Mouse (Mus musculus) heart, embryonic 11.5 days (tissue): ENCODE results near the gene Olfr157. TPM values are rescaled to one million over a fixed set of nuclear protein-coding genes. Genes with fewer than 3 reads are reported as not detected.
A peak's percentile ranks its signal among the peaks of the same experiment; 100 is the strongest.

Experiments used
- ATAC-seq: fragments of 200-750 bp; cut with Nextera tagmentation; replicated peaks from 2 replicates; pipeline ENCODE4 v1.8.0; 2017; ENCODE audit warnings: moderate library complexity; ENCODE audit not compliant: insufficient number of reproducible peaks, low FRiP score, low TSS enrichment
- H3K27ac ChIP-seq: fragments of 300-500 bp; sonication (generic); 2 replicates; pipeline ENCODE4 v1.5.1; 2014; ENCODE audit warnings: mild to moderate bottlenecking, low read depth, low read length
- H3K27me3 ChIP-seq: fragments of 300-500 bp; sonication (generic); 2 replicates; pipeline ENCODE4 v1.6.1; 2014; ENCODE audit warnings: mild to moderate bottlenecking, low read length, mixed read lengths; ENCODE audit not compliant: control insufficient read depth, insufficient read depth
- H3K36me3 ChIP-seq: fragments of 300-500 bp; sonication (generic); 2 replicates; pipeline ENCODE4 v1.6.1; 2014; ENCODE audit warnings: mild to moderate bottlenecking, low read length, moderate library complexity, mixed read lengths; ENCODE audit not compliant: control insufficient read depth, insufficient read depth
- H3K4me1 ChIP-seq: fragments of 300-500 bp; sonication (generic); 2 replicates; pipeline ENCODE4 v1.6.1; 2014; ENCODE audit warnings: low read length; ENCODE audit not compliant: control insufficient read depth, insufficient read depth
- H3K4me2 ChIP-seq: fragments of 300-500 bp; sonication (generic); 2 replicates; pipeline ENCODE4 v1.6.1; 2014; ENCODE audit warnings: mild to moderate bottlenecking, moderate library complexity
- H3K4me3 ChIP-seq: fragments of 300-500 bp; sonication (generic); 2 replicates; pipeline ENCODE4 v1.5.1; 2014; ENCODE audit warnings: low read depth, low read length
- H3K9ac ChIP-seq: fragments of 300-500 bp; sonication (generic); 2 replicates; pipeline ENCODE4 v1.6.1; 2014; ENCODE audit warnings: mild to moderate bottlenecking, low read depth, low read length, moderate library complexity
- H3K9me3 ChIP-seq: fragments of 300-500 bp; sonication (generic); replicated peaks from 2 replicates; pipeline ENCODE4 v1.6.1; 2016; ENCODE audit warnings: low read length; ENCODE audit not compliant: control insufficient read depth
- WGBS: fragments of 180-500 bp; shearing (Covaris S2); extraction: QIAGEN DNeasy Blood & Tissue Kit; methylation state at CpG from one replicate; pipeline ENCODE4 v1.1.7; 2014; ENCODE audit not compliant: insufficient replicate concordance; 5-methylcytosine and 5-hydroxymethylcytosine counted together
- polyA plus RNA-seq: library from polyadenylated mRNA; unstranded; fragments of >200 nt; fragmentation: Nextera tagmentation; extraction: Ambion mirVana; gene quantifications from 2 replicates; pipeline ENCODE4 v1.2.1, GENCODE M21; 2014

The Olfr157 gene
- polyA plus RNA-seq: 0.03 TPM in 2 replicates

DNA sequence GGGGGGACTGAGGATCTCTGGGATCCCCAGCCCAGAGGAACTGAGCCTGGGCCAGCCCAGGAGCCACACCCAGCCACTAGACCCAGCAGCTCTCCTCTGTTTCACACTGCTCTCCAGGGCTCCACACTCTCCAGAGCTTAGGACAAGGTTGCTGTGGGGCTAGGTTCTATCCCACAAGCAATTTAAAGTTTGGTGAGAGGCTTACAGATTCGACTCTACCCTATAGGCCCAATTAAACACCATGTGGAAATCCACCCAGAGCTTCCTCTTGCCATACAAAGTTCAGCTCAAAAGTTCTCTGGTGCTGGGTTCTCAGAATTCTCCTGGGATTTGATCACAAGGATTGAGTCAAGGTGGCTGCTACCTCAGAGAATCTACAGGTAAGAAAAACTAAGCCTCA, at the start of gene Olfr157:
Olfr157 (minus strand) TSS at position 101 of the 400 bp plus-strand sequence.
- no peaks in the 10 kb centered on the region for H3K4me1 ChIP-seq
- no peak for ATAC-seq
- no peaks in the 10 kb centered on the region for H3K36me3 ChIP-seq
- no peaks in the 10 kb centered on the region for H3K9me3 ChIP-seq
- 63% methylated on average over 1 of the region's 1 CpGs for WGBS
- H3K4me2 ChIP-seq: no peak within 1 kb of the TSS
- no peak within 1 kb of the TSS for H3K27ac ChIP-seq
- no peaks in the 10 kb centered on the region for H3K27me3 ChIP-seq
- no peak within 1 kb of the TSS for H3K4me3 ChIP-seq
- no peak within 1 kb of the TSS for H3K9ac ChIP-seq

DNA sequence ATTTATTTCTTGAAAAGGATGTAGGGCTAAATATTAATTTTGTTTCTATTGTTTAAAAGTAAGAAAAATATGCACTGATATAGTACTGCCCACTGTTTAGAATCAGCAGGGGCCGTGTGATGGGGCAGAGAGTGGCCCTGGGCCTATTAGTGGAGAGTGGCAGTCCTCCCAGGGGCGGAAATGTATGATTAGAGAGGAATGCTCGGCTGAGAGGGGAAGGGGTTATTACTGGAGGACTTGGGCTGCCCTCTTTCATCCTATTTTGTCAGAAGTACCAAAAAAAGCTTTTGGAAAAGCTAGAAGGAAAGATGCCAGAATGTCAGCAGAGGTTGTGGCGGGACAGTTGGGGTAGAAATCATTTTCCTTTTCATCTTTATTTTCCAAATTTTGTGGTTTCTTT, 44.2 kb upstream of the Olfr157 start:
- Histone ChIP-seq H3K9me3 (no peaks in the 10 kb centered on the region), H3K27me3 (no peaks in the 10 kb centered on the region), H3K36me3 (no peaks in the 10 kb centered on the region), H3K4me2 (peak overlapping the region; percentile 29), H3K4me3 (no peak overlapping the region), H3K27ac (peak overlapping the region; percentile 70; the same call in 1 of the 2 replicates), H3K9ac (0 out of 2 replicates have a peak overlapping the region, but pooled peaks have one; percentile 34), H3K4me1 (peaks cover 33% of the 10 kb centered on the region)
- ATAC-seq: no peak
- 20% methylated on average over 4 of the region's 4 CpGs for WGBS

GRCm38 (mm10) chr4:43879566-43879965, 39.6 kb upstream of the Olfr157 start:
- H3K4me1 ChIP-seq: peaks cover 40% of the 10 kb centered on the region
- no peak overlapping the region for H3K4me3 ChIP-seq
- no peaks in the 10 kb centered on the region for H3K36me3 ChIP-seq
- no peak overlapping the region for H3K4me2 ChIP-seq
- H3K27ac ChIP-seq: no peak overlapping the region; the same call in 1 of the 2 replicates
- H3K9ac ChIP-seq: no peak overlapping the region
- no peak for ATAC-seq
- WGBS: 47% methylated on average over 6 of the region's 6 CpGs
- H3K9me3 ChIP-seq: no peaks in the 10 kb centered on the region
- H3K27me3 ChIP-seq: no peaks in the 10 kb centered on the region

DNA sequence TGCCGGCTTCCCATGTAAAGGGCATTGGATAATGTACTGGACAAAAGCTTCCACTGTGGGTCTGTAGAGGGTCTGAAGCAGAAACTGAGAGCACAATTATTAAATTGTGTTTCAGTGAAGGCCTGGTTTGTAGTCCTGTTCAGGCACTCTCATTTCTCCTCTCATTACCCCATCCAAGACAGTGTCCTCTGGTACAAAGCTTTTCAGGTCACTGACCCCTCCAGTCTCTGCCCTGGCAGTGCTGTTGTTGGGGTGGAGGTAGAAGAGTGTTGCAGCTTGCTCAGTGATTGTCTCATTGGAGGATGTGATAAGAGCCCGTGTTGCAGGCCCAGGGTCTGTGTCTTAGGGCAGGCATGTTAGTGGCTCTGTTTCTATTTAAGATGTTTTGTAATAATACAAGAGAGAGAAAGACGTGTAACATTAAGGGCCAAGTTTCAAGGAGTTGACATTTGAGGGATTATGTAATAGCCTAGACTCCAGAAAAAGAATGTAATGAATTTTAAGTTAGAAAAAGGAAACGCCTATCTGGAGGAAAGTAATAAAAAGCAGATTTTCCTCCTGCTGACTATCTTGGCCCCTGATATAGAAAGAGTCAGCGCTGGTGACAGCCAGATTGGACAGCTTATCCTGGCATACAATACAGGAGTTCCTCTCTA, 38.2 kb upstream of the Olfr157 start:
- Histone ChIP-seq H3K4me1 (peaks cover 29% of the 10 kb centered on the region), H3K27ac (peak overlapping the region; percentile 76), H3K4me3 (0 out of 2 replicates have a peak overlapping the region, but pooled peaks have one; percentile 10), H3K9me3 (no peaks in the 10 kb centered on the region), H3K9ac (no peak overlapping the region), H3K27me3 (no peaks in the 10 kb centered on the region), H3K36me3 (no peaks in the 10 kb centered on the region), H3K4me2 (peak overlapping the region; percentile 16; the same call in 1 of the 2 replicates)
- 29% methylated on average over 5 of the region's 5 CpGs for WGBS
- ATAC-seq: no peak

DNA sequence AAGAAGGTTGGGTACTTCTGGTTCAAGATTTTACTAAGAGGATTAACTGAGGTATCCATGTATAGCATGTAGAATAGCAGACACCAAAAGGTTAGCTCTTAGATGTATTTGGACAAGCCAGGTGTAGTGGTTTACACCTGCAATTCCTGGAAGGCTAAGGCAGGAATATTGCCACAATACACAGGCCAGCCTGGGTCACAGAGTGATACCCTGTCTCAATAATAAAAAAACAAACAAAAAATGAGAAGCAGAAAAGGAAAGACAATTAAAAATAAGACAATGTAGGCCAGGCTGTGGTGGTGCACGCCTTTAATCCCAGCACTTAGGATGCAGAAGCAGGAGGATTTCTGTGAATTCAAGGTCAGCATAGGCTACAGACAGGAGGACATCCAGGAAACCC, 37.2 kb upstream of the Olfr157 start:
- WGBS: 89% methylated on average over 1 of the region's 1 CpGs
- no peaks in the 10 kb centered on the region for H3K27me3 ChIP-seq
- H3K4me1 ChIP-seq: peaks cover 29% of the 10 kb centered on the region
- no peak overlapping the region for H3K4me2 ChIP-seq
- no peak overlapping the region for H3K27ac ChIP-seq
- H3K9ac ChIP-seq: no peak overlapping the region
- no peaks in the 10 kb centered on the region for H3K36me3 ChIP-seq
- no peak overlapping the region for H3K4me3 ChIP-seq
- no peaks in the 10 kb centered on the region; the same call in 1 of the 2 replicates for H3K9me3 ChIP-seq
- no peak for ATAC-seq

DNA sequence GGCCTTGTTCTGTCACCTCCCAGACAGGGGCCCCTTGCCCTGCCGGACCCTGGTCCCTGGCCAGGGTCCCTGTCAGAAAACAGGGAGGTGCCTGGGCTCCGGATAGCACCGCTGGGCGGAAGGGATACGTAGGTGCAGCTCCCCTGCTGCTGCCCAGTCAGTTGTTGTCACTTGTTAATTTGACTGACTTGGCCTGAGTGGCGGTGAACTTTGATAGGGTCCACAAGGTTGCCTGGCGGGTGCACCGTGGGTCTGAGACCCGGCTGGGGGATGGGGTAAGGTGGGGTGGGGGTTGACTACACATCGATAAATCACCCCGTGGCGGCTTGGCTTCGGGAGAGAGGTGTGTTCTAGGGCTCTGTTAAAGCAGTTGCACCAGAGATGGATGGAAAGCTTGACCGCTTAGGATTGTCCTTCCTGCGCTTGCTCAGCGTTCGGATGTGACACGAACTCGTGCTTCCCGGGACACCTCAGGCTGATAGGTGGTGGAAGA, 36.0 kb upstream of the Olfr157 start:
- peak overlapping the region; percentile 88 for H3K4me3 ChIP-seq
- H3K27me3 ChIP-seq: no peaks in the 10 kb centered on the region
- H3K4me1 ChIP-seq: peaks cover 29% of the 10 kb centered on the region
- H3K27ac ChIP-seq: peak overlapping the region; percentile 63
- H3K9ac ChIP-seq: peak overlapping the region; percentile 87
- WGBS: under 1% methylated on average over 20 of the region's 20 CpGs
- no peaks in the 10 kb centered on the region for H3K36me3 ChIP-seq
- peak overlapping the region; percentile 93 for H3K4me2 ChIP-seq
- ATAC-seq: peak; percentile 55
- no peaks in the 10 kb centered on the region; the same call in 1 of the 2 replicates for H3K9me3 ChIP-seq

- peak within 1 kb of the TSS; percentile 87 for H3K9ac ChIP-seq
- under 1% methylated on average over 61 of the region's 73 CpGs for WGBS
- peak within 1 kb of the TSS; percentile 88 for H3K4me3 ChIP-seq
- H3K27ac ChIP-seq: peak within 1 kb of the TSS; percentile 63
- H3K27me3 ChIP-seq: no peaks in the 10 kb centered on the region
- no peaks in the 10 kb centered on the region; the same call in 1 of the 2 replicates for H3K9me3 ChIP-seq
- peak; percentile 91 for ATAC-seq
- peak within 1 kb of the TSS; percentile 93 for H3K4me2 ChIP-seq
- no peaks in the 10 kb centered on the region for H3K36me3 ChIP-seq
- H3K4me1 ChIP-seq: peaks cover 29% of the 10 kb centered on the region
Measured at GRCm38 (mm10) chr4:43875160-43875918, 35.3 kb upstream of the Olfr157 start, which contains the start of gene Reck. Reck (plus strand) TSS chr4:43875530.

DNA sequence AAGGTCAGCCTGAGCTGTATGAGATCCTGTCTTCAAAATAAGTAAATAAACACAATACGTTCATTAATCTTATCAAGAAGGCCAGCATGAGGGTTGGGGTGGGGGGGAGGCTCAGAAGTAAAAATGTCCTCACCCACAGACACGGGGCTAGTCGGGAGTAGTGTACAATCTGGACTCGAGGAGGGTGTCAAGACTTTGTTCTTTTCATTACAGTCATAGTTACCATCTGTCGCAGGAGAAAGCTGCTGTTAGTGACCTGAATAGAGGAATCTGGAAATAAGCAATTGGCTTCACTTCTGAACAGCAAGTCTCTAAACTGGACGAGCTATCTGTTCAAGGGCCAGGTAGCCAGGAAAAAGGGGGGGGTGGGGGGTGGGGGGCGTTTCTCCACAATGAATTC, 34.5 kb upstream of the Olfr157 start:
- Histone ChIP-seq H3K9me3 (no peaks in the 10 kb centered on the region; the same call in 1 of the 2 replicates), H3K4me1 (peaks cover 24% of the 10 kb centered on the region), H3K4me2 (peak overlapping the region; percentile 93), H3K27me3 (no peaks in the 10 kb centered on the region), H3K36me3 (no peaks in the 10 kb centered on the region), H3K27ac (no peak overlapping the region), H3K9ac (no peak overlapping the region), H3K4me3 (no peak overlapping the region; the same call in 1 of the 2 replicates)
- 44% methylated on average over 7 of the region's 7 CpGs for WGBS
- no peak for ATAC-seq
